Mouse (Mus musculus): ENCODE results near the gene Slc7a5.

- TF ChIP-seq CTCF (IDR thresholded peaks at IDR 0.05; ENCODE audit: low read depth) (no peak), EP300 (optimal IDR thresholded peaks at IDR 0.05) (no peak)
Observed at GRCm38 (mm10) chr8:121897205-121897604, 10.3 kb downstream of the Slc7a5 start.

Data from stomach, postnatal 0 days (tissue).